Mouse (Mus musculus) C2C12 (cell line): ENCODE data around the gene Tmprss6. TPM values are rescaled to one million over a fixed set of nuclear protein-coding genes. Genes with fewer than 3 reads are reported as not detected.

Source experiments
- H3K27me3 ChIP-seq: one replicate; pipeline ENCODE4 v1.6.1; 2011; ENCODE audit not compliant: control insufficient read depth, insufficient read depth, insufficient read length
- H3K36me3 ChIP-seq: one replicate; pipeline ENCODE4 v1.6.1; 2011; ENCODE audit not compliant: control insufficient read depth, insufficient read depth
- H3K4me3 ChIP-seq: one replicate; pipeline ENCODE4 v1.5.1; 2011; ENCODE audit warnings: mild to moderate bottlenecking, control low read depth; ENCODE audit not compliant: poor library complexity, insufficient read depth, severe bottlenecking
- H3K79me2 ChIP-seq: one replicate; pipeline ENCODE4 v1.6.1; 2011; ENCODE audit not compliant: control insufficient read depth, insufficient read depth
- H3K79me3 ChIP-seq: one replicate; pipeline ENCODE4 v1.6.1; 2011; ENCODE audit warnings: low read depth, control low read depth
- H3ac ChIP-seq: one replicate; pipeline ENCODE3; 2011; ENCODE audit warnings: low read depth; ENCODE audit not compliant: control insufficient read depth, insufficient read length
- CEBPB ChIP-seq: IDR thresholded peaks from one replicate; pipeline ENCODE4 v1.6.1; 2011; ENCODE audit warnings: low read depth, mild to moderate bottlenecking, control low read depth, moderate library complexity
- CTCF ChIP-seq: IDR thresholded peaks from one replicate; pipeline ENCODE4 v1.5.1; 2011; ENCODE audit not compliant: control insufficient read depth, insufficient read depth, insufficient read length
- FOSL1 ChIP-seq: IDR thresholded peaks from one replicate; pipeline ENCODE4 v1.8.0; 2011; ENCODE audit warnings: mild to moderate bottlenecking, low read length; ENCODE audit not compliant: poor library complexity, insufficient read depth, severe bottlenecking
- MAX ChIP-seq: IDR thresholded peaks from one replicate; pipeline ENCODE4 v1.6.1; 2011; ENCODE audit warnings: mild to moderate bottlenecking, control low read depth
- MYOD1 ChIP-seq: IDR thresholded peaks from one replicate; pipeline ENCODE4 v1.6.1; 2011; ENCODE audit warnings: low read depth; ENCODE audit not compliant: control insufficient read depth, insufficient read length
- MYOG ChIP-seq: IDR thresholded peaks from one replicate; pipeline ENCODE4 v1.6.1; 2011; ENCODE audit not compliant: control insufficient read depth, insufficient read length; ENCODE audit errors: extremely low read depth
- USF1 ChIP-seq: IDR thresholded peaks from one replicate; pipeline ENCODE4 v1.6.1; 2011; ENCODE audit warnings: low read depth, mild to moderate bottlenecking, control low read depth, moderate library complexity
- polyA plus RNA-seq: library from polyadenylated mRNA; unstranded; fragments of >200 nt; fragmentation: generic; extraction: Trizol; gene quantifications from one replicate; pipeline ENCODE4 v1.2.1, GENCODE M21; 2012; ENCODE audit warnings: missing spikeins

The Tmprss6 gene
- polyA plus RNA-seq, 1 experiment, result 0.06 TPM

- H3K79me2 ChIP-seq, result no peaks in the 10 kb centered on the region
- no peak overlapping the region for H3K4me3 ChIP-seq
- H3ac ChIP-seq, result no peak overlapping the region
- no peaks in the 10 kb centered on the region for H3K36me3 ChIP-seq
- H3K79me3 ChIP-seq, result no peaks in the 10 kb centered on the region
- TF ChIP-seq MYOD1, result peak; percentile 48
- no peak for TF ChIP-seq MYOG
- H3K27me3 ChIP-seq, result peaks cover 5% of the 10 kb centered on the region
Observed at GRCm38 (mm10) chr15:78456051-78456450, 12.4 kb downstream of the Tmprss6 start.

- Histone ChIP-seq H3K27me3 (no peaks in the 10 kb centered on the region), H3K4me3 (no peak overlapping the region), H3K79me2 (no peaks in the 10 kb centered on the region), H3ac (no peak overlapping the region), H3K36me3 (no peaks in the 10 kb centered on the region), H3K79me3 (no peaks in the 10 kb centered on the region)
- no peak for TF ChIP-seq MAX
- no peak for TF ChIP-seq MYOD1
- no peak for TF ChIP-seq CEBPB
- TF ChIP-seq FOSL1, result no peak
- TF ChIP-seq USF1, result no peak
- no peak for TF ChIP-seq MYOG
- TF ChIP-seq CTCF, result no peak
Observed at GRCm38 (mm10) chr15:78455168-78455567, 13.3 kb downstream of the Tmprss6 start.

- Histone ChIP-seq H3K36me3 (no peaks in the 10 kb centered on the region), H3K79me2 (no peaks in the 10 kb centered on the region), H3ac (no peak overlapping the region), H3K79me3 (no peaks in the 10 kb centered on the region), H3K27me3 (no peaks in the 10 kb centered on the region), H3K4me3 (no peak overlapping the region)
- TF ChIP-seq MYOG, result no peak
- no peak for TF ChIP-seq CTCF
- no peak for TF ChIP-seq FOSL1
- no peak for TF ChIP-seq CEBPB
- TF ChIP-seq MYOD1, result no peak
Observed at GRCm38 (mm10) chr15:78452929-78453328, 15.5 kb downstream of the Tmprss6 start.

GRCm38 (mm10) chr15:78451201-78451600 is 17.2 kb downstream of the Tmprss6 start:
- no peaks in the 10 kb centered on the region for H3K79me3 ChIP-seq
- no peak overlapping the region for H3ac ChIP-seq
- H3K27me3 ChIP-seq, result no peaks in the 10 kb centered on the region
- no peak overlapping the region for H3K4me3 ChIP-seq
- H3K36me3 ChIP-seq, result no peaks in the 10 kb centered on the region
- H3K79me2 ChIP-seq, result no peaks in the 10 kb centered on the region
- no peak for TF ChIP-seq USF1
- no peak for TF ChIP-seq FOSL1
- TF ChIP-seq MYOG, result no peak
- no peak for TF ChIP-seq MYOD1
- TF ChIP-seq CTCF, result no peak
- TF ChIP-seq MAX, result no peak
- no peak for TF ChIP-seq CEBPB

GRCm38 (mm10) chr15:78450419-78450768 is 18.0 kb downstream of the Tmprss6 start:
- peak overlapping the region; percentile 27 for H3ac ChIP-seq
- no peaks in the 10 kb centered on the region for H3K36me3 ChIP-seq
- no peaks in the 10 kb centered on the region for H3K79me2 ChIP-seq
- H3K27me3 ChIP-seq, result no peaks in the 10 kb centered on the region
- peak; percentile 0 for TF ChIP-seq CTCF
- no peak for TF ChIP-seq MAX
- TF ChIP-seq FOSL1, result no peak
- TF ChIP-seq MYOD1, result no peak
- no peak for TF ChIP-seq USF1
- TF ChIP-seq CEBPB, result no peak
- no peaks in the 10 kb centered on the region for H3K79me3 ChIP-seq
- no peak overlapping the region for H3K4me3 ChIP-seq

- no peak overlapping the region for H3K4me3 ChIP-seq
- no peaks in the 10 kb centered on the region for H3K79me3 ChIP-seq
- H3K36me3 ChIP-seq, result no peaks in the 10 kb centered on the region
- no peaks in the 10 kb centered on the region for H3K27me3 ChIP-seq
- H3K79me2 ChIP-seq, result no peaks in the 10 kb centered on the region
- H3ac ChIP-seq, result peak overlapping the region; percentile 13
- peak; percentile 29 for TF ChIP-seq MAX
- no peak for TF ChIP-seq MYOG
- no peak for TF ChIP-seq CTCF
- TF ChIP-seq MYOD1, result no peak
- TF ChIP-seq FOSL1, result peak; percentile 85
- TF ChIP-seq CEBPB, result no peak
- TF ChIP-seq USF1, result no peak
Observed at GRCm38 (mm10) chr15:78449694-78450418, 18.6 kb downstream of the Tmprss6 start.
